Mouse (Mus musculus) CH12.LX (cell line): Measurements from ENCODE around the gene Aifm3. TPM values are rescaled to one million over a fixed set of nuclear protein-coding genes. Genes with fewer than 3 reads are reported as not detected.

Source experiments
- DNase-seq: peaks from one replicate; pipeline ENCODE4 v3.0.0-alpha.2; 2013; ENCODE audit errors: extremely low read depth
- H3K27ac ChIP-seq: 2 replicates; pipeline ENCODE4 v1.5.1; 2012; ENCODE audit warnings: low read depth, mild to moderate bottlenecking, control low read depth, moderate library complexity; ENCODE audit not compliant: insufficient read depth
- H3K27me3 ChIP-seq: replicated peaks from 2 replicates; pipeline ENCODE3; 2012; ENCODE audit warnings: inconsistent platforms
- H3K36me3 ChIP-seq, 2 experiments: replicated peaks in 1 of 2; 2 replicates each; pipeline versions ENCODE3 to v1.6.1; 2012; ENCODE audit warnings: inconsistent platforms in 1 of 2, low read length in 1 of 2, mild to moderate bottlenecking in 1 of 2, mixed read lengths in 1 of 2, moderate library complexity in 1 of 2; ENCODE audit not compliant: control insufficient read depth in 1 of 2, insufficient read depth in 1 of 2
- H3K4me1 ChIP-seq, 2 experiments: 2 replicates each; pipeline ENCODE4 v1.6.1; 2012; ENCODE audit warnings: inconsistent platforms in 1 of 2, moderate library complexity in 1 of 2; ENCODE audit not compliant: insufficient read depth in 2 of 2, control insufficient read depth in 1 of 2
- H3K4me2 ChIP-seq: 2 replicates; pipeline ENCODE4 v1.6.1; 2012; ENCODE audit warnings: low read depth, mild to moderate bottlenecking, control low read depth; ENCODE audit not compliant: poor library complexity, insufficient read depth, severe bottlenecking
- H3K4me3 ChIP-seq, 3 experiments: fragments of 150-350 bp in 1 of 3; sonication (generic) in 1 of 3; replicated peaks in 1 of 3; 2 replicates each; pipeline versions ENCODE3 to v1.5.1; 2011 to 2012; ENCODE audit warnings: low read depth in 2 of 3, low read length in 2 of 3, mild to moderate bottlenecking in 2 of 3, moderate library complexity in 2 of 3, control low read depth in 1 of 3, improper control_type of control experiment in 1 of 3, inconsistent platforms in 1 of 3, mixed read lengths in 1 of 3; ENCODE audit not compliant: poor library complexity in 1 of 3
- H3K79me2 ChIP-seq: replicated peaks from 2 replicates; pipeline ENCODE4 v1.6.1; 2012; ENCODE audit warnings: mild to moderate bottlenecking, moderate library complexity; ENCODE audit not compliant: control insufficient read depth, poor library complexity, insufficient read depth, severe bottlenecking; ENCODE audit errors: extremely low read depth
- H3K9ac ChIP-seq: 2 replicates; pipeline ENCODE4 v1.6.1; 2012; ENCODE audit warnings: low read depth, mild to moderate bottlenecking, control low read depth, moderate library complexity; ENCODE audit not compliant: insufficient read depth
- H3K9me3 ChIP-seq: replicated peaks from 2 replicates; pipeline ENCODE3; 2012; ENCODE audit warnings: low read length, inconsistent platforms, mixed read lengths
- CHD1 ChIP-seq: IDR thresholded peaks from 2 replicates; pipeline ENCODE4 v1.6.1; 2012; ENCODE audit warnings: low read depth, low read length, improper control_type of control experiment, inconsistent platforms
- CHD2 ChIP-seq: IDR thresholded peaks from 2 replicates; pipeline ENCODE4 v1.6.1; 2011; ENCODE audit warnings: low read length, improper control_type of control experiment
- CTCF ChIP-seq, 2 experiments: IDR thresholded peaks in 1 of 2; conservative IDR thresholded peaks in 1 of 2; 2 replicates each; pipeline ENCODE4 v1.5.1; 2011 to 2012; ENCODE audit warnings: low read depth in 2 of 2, low read length in 2 of 2, improper control_type of control experiment in 1 of 2, inconsistent platforms in 1 of 2, mild to moderate bottlenecking in 1 of 2, moderate library complexity in 1 of 2
- ELF1 ChIP-seq: IDR thresholded peaks from 2 replicates; pipeline ENCODE4 v1.6.1; 2014; ENCODE audit warnings: low read depth, mild to moderate bottlenecking, inconsistent platforms, low read length, improper control_type of control experiment
- EP300 ChIP-seq: IDR thresholded peaks from 2 replicates; pipeline ENCODE4 v1.6.1; 2011; ENCODE audit warnings: low read length, improper control_type of control experiment
- ETS1 ChIP-seq: conservative IDR thresholded peaks from 2 replicates; pipeline ENCODE4 v1.6.1; 2012; ENCODE audit warnings: low read depth, mild to moderate bottlenecking, inconsistent platforms, low read length, improper control_type of control experiment, moderate library complexity
- HCFC1 ChIP-seq: IDR thresholded peaks from 2 replicates; pipeline ENCODE4 v1.6.1; 2012; ENCODE audit warnings: low read depth, mild to moderate bottlenecking, inconsistent platforms, low read length, improper control_type of control experiment
- JUN ChIP-seq: IDR thresholded peaks from 2 replicates; pipeline ENCODE4 v1.6.1; 2011; ENCODE audit warnings: low read depth, mild to moderate bottlenecking, low read length, improper control_type of control experiment, moderate library complexity; ENCODE audit not compliant: insufficient read depth
- JUND ChIP-seq: conservative IDR thresholded peaks from 2 replicates; pipeline ENCODE4 v1.6.1; 2011; ENCODE audit warnings: low read depth, low read length, improper control_type of control experiment
- KAT2A ChIP-seq: IDR thresholded peaks from 2 replicates; pipeline ENCODE4 v1.6.1; 2012; ENCODE audit warnings: low read length, improper control_type of control experiment, inconsistent platforms; ENCODE audit not compliant: insufficient replicate concordance
- MAX ChIP-seq: IDR thresholded peaks from 2 replicates; pipeline ENCODE4 v1.6.1; 2011; ENCODE audit warnings: low read length, improper control_type of control experiment
- MAZ ChIP-seq: IDR thresholded peaks from 2 replicates; pipeline ENCODE4 v1.6.1; 2012; ENCODE audit warnings: low read depth, mild to moderate bottlenecking, inconsistent platforms, low read length, improper control_type of control experiment, moderate library complexity
- MXI1 ChIP-seq: IDR thresholded peaks from 2 replicates; pipeline ENCODE4 v1.6.1; 2011; ENCODE audit warnings: mild to moderate bottlenecking, low read depth, low read length, improper control_type of control experiment
- MYC ChIP-seq: IDR thresholded peaks from 2 replicates; pipeline ENCODE4 v1.6.1; 2011; ENCODE audit warnings: low read depth, mild to moderate bottlenecking, improper control_type of control experiment, low read length
- NELFE ChIP-seq: IDR thresholded peaks from 2 replicates; pipeline ENCODE4 v1.6.1; 2011; ENCODE audit warnings: low read depth, low read length, improper control_type of control experiment
- PAX5 ChIP-seq: IDR thresholded peaks from 2 replicates; pipeline ENCODE4 v1.6.1; 2012; ENCODE audit warnings: low read length, inconsistent platforms, mixed read lengths
- POLR2A ChIP-seq: IDR thresholded peaks from 2 replicates; pipeline ENCODE4 v1.6.1; 2011; ENCODE audit warnings: low read depth, mild to moderate bottlenecking, improper control_type of control experiment, low read length
- POLR2AphosphoS2 ChIP-seq: IDR thresholded peaks from 2 replicates; pipeline ENCODE4 v1.6.1; 2011; ENCODE audit warnings: low read depth, low read length, improper control_type of control experiment
- RAD21 ChIP-seq: IDR thresholded peaks from 2 replicates; pipeline ENCODE4 v1.6.1; 2011; ENCODE audit warnings: low read depth, mild to moderate bottlenecking, low read length, improper control_type of control experiment, moderate library complexity
- RCOR1 ChIP-seq: conservative IDR thresholded peaks from 2 replicates; pipeline ENCODE4 v1.6.1; 2012; ENCODE audit warnings: low read depth, mild to moderate bottlenecking, inconsistent platforms, low read length, improper control_type of control experiment
- SIN3A ChIP-seq: IDR thresholded peaks from 2 replicates; pipeline ENCODE4 v1.6.1; 2012; ENCODE audit warnings: low read length, improper control_type of control experiment, inconsistent platforms
- SMC3 ChIP-seq: IDR thresholded peaks from 2 replicates; pipeline ENCODE4 v1.6.1; 2011; ENCODE audit warnings: low read depth, low read length, improper control_type of control experiment
- TCF12 ChIP-seq: IDR thresholded peaks from 2 replicates; pipeline ENCODE4 v1.6.1; 2014; ENCODE audit warnings: low read depth, mild to moderate bottlenecking, inconsistent platforms, low read length, improper control_type of control experiment
- ZC3H11A ChIP-seq: IDR thresholded peaks from 2 replicates; pipeline ENCODE4 v1.6.1; 2012; ENCODE audit warnings: low read depth, mild to moderate bottlenecking, inconsistent platforms, low read length, improper control_type of control experiment
- ZNF384 ChIP-seq: IDR thresholded peaks from 2 replicates; pipeline ENCODE4 v1.6.1; 2012; ENCODE audit warnings: low read depth, low read length, improper control_type of control experiment, inconsistent platforms
- dilution Hi-C: fragments of 300-500 bp; cut with MboI; formaldehyde crosslinking; loops from 2 replicates; pipeline ENCODE4 v1.14.3; 2020; ENCODE audit warnings: low sequenced_read_pairs; ENCODE audit not compliant: extremely low pct_unique_long_range_greater_than_20kb, extremely low pct_ligation_motif_present
- in situ Hi-C: fragments of 300-500 bp; cut with MboI; formaldehyde crosslinking; loops from 3 replicates; pipeline ENCODE4 v1.14.3; 2019; ENCODE audit warnings: low sequenced_read_pairs, low pct_ligation_motif_present, low pct_unique_long_range_greater_than_20kb, mixed read lengths
- polyA plus RNA-seq: library from polyadenylated mRNA; unstranded; fragments of >175 nt; gene quantifications from 2 replicates; pipeline ENCODE4 v1.2.1, GENCODE M21; 2012; ENCODE audit warnings: low read depth; ENCODE audit not compliant: insufficient read length
- total RNA-seq, 2 experiments: library from RNA; depleted of rRNA; stranded (reverse); fragments of 300-350 nt in 1 of 2; fragments of >200 nt in 1 of 2; gene quantifications; 2 replicates each; pipeline ENCODE4 v1.2.3; 2012 to 2014

Aifm3 gene
- total and polyA plus RNA-seq, 3 experiments: not detected

DNA sequence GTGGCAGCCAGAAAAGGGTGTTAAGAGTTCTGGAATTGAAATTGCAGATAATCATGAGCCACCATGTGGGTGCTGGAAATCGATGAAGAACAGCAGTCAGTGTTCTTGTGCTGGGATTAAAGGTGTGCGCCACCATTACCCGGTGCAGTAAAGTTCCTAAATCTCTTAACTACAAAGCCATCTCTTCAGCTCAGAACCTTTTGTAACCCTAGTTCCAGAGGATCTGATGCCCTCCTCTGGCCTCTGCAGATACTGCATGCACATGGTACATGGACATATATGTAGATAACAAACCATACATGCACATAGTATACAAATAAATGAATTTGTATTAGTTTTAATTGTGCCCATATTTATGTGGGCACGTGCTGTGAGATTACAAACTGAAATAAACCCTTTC lies 29.2 kb upstream of the Aifm3 start:
- no peak overlapping the region for H3K27ac ChIP-seq
- H3K9me3 ChIP-seq: no peaks in the 10 kb centered on the region
- H3K27me3 ChIP-seq: no peaks in the 10 kb centered on the region
- no peak overlapping the region for H3K4me2 ChIP-seq
- dilution Hi-C loops (no loop called here), in situ Hi-C loops (no loop called here)
- DNase-seq: peak; percentile 65
- H3K9ac ChIP-seq: no peak overlapping the region
- no peak for TF ChIP-seq SIN3A
- TF ChIP-seq RAD21: peak; percentile 78
- TF ChIP-seq TCF12: no peak
- TF ChIP-seq MYC: peak; percentile 68
- peak; percentile 71 for TF ChIP-seq SMC3
- TF ChIP-seq JUND: no peak
- no peak for TF ChIP-seq CHD2
- no peak for TF ChIP-seq CHD1
- no peak for TF ChIP-seq RCOR1
- peak; percentile 36 to 82; a peak in 3 of 4 replicates for TF ChIP-seq CTCF (conservative IDR thresholded peaks at IDR 0.05 in 1 of 2, IDR thresholded peaks at IDR 0.05 in 1 of 2; ENCODE audit: low read depth in 2 of 2, low read length in 2 of 2)
- no peak for TF ChIP-seq NELFE
- no peak for TF ChIP-seq POLR2AphosphoS2
- no peak for TF ChIP-seq ELF1
- no peak for TF ChIP-seq JUN
- no peak for TF ChIP-seq ZNF384
- no peak for TF ChIP-seq ZC3H11A
- TF ChIP-seq PAX5: no peak
- no peak for TF ChIP-seq MAZ
- TF ChIP-seq EP300: no peak
- no peak for TF ChIP-seq MXI1
- TF ChIP-seq HCFC1: no peak
- TF ChIP-seq POLR2A: no peak
- TF ChIP-seq MAX: no peak
- TF ChIP-seq, all 38 proteins: peak for 4
- Histone ChIP-seq H3K4me1 (peaks cover 13 to 79% of the 10 kb centered on the region in 2 experiments), H3K36me3 (peaks cover 15 to 72% of the 10 kb centered on the region in 2 experiments), H3K4me3 (no peak overlapping the region), H3K79me2 (peaks cover 78% of the 10 kb centered on the region)

DNA sequence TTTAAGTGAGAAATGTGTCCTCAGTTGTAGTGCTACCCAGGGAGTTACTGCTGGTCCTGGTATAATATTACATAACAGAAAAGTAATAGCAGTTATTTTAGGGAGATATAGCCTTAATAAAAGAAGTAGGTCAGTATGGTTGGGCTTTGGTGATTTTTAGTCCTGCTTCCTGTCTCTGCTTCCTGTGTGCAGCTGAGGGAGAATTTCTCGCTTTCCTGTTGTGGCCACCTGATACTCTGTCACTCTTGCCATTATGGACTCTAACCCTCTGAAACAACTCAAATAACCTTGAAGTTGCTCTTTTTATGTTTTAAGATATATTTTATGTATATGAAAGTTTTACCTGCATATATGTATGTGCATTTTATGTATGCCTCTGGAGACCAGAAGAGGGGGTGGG lies 27.8 kb upstream of the Aifm3 start:
- dilution Hi-C loops: no loop called here
- no peaks in the 10 kb centered on the region for H3K9me3 ChIP-seq

More for the DNA sequence above, 27.8 kb upstream of the Aifm3 start:
- H3K27me3 ChIP-seq: no peaks in the 10 kb centered on the region
- DNase-seq: no peak
- H3K4me1 ChIP-seq: peaks cover 10 to 68% of the 10 kb centered on the region in 2 experiments
- peaks cover 8 to 70% of the 10 kb centered on the region in 2 experiments for H3K36me3 ChIP-seq
- H3K27ac ChIP-seq: no peak overlapping the region
- in situ Hi-C loops: no loop called here
- H3K9ac ChIP-seq: no peak overlapping the region
- H3K4me2 ChIP-seq: no peak overlapping the region; the same call in 1 of the 2 replicates
- TF ChIP-seq ETS1 (no peak), KAT2A (no peak)
- H3K79me2 ChIP-seq: peaks cover 73% of the 10 kb centered on the region
- H3K4me3 ChIP-seq: no peak overlapping the region
